Mouse (Mus musculus) forebrain, embryonic 16.5 days (tissue): ENCODE results near the gene Nags. TPM values are rescaled to one million over a fixed set of nuclear protein-coding genes. Genes with fewer than 3 reads are reported as not detected.

ENCODE experiments used
- ATAC-seq: fragments of 200-750 bp; cut with Nextera tagmentation; 2 replicates; pipeline ENCODE4 v1.8.0; 2017; ENCODE audit warnings: mild to moderate bottlenecking, moderate library complexity
- H3K27ac ChIP-seq: fragments of 300-500 bp; sonication (generic); 2 replicates; pipeline ENCODE4 v1.5.1; 2014; ENCODE audit warnings: low read length, control low read depth
- H3K27me3 ChIP-seq: fragments of 300-500 bp; sonication (generic); replicated peaks from 2 replicates; pipeline ENCODE4 v1.6.1; 2014; ENCODE audit warnings: low read length; ENCODE audit not compliant: control insufficient read depth, insufficient read depth
- H3K36me3 ChIP-seq: fragments of 300-500 bp; sonication (generic); 2 replicates; pipeline ENCODE4 v1.6.1; 2014; ENCODE audit not compliant: control insufficient read depth, insufficient read depth
- H3K4me1 ChIP-seq: fragments of 300-500 bp; sonication (generic); replicated peaks from 2 replicates; pipeline ENCODE4 v1.6.1; 2014; ENCODE audit warnings: low read length; ENCODE audit not compliant: control insufficient read depth, insufficient read depth
- H3K4me2 ChIP-seq: fragments of 300-500 bp; sonication (generic); 2 replicates; pipeline ENCODE4 v1.6.1; 2014; ENCODE audit warnings: mild to moderate bottlenecking, low read length, control low read depth
- H3K4me3 ChIP-seq: fragments of 300-500 bp; sonication (generic); replicated peaks from 2 replicates; pipeline ENCODE4 v1.5.1; 2014; ENCODE audit warnings: mild to moderate bottlenecking, low read length, control low read depth
- H3K9ac ChIP-seq: fragments of 300-500 bp; sonication (generic); replicated peaks from 2 replicates; pipeline ENCODE4 v1.6.1; 2014; ENCODE audit warnings: low read depth, low read length, control low read depth
- H3K9me3 ChIP-seq: fragments of 300-500 bp; sonication (generic); 2 replicates; pipeline ENCODE4 v1.6.1; 2016; ENCODE audit warnings: low read length; ENCODE audit not compliant: control insufficient read depth
- WGBS: fragments of 180-500 bp; shearing (Covaris S2); extraction: QIAGEN DNeasy Blood & Tissue Kit; methylation state at CpG from one replicate; pipeline ENCODE4 v1.1.7; 2014; 5-methylcytosine and 5-hydroxymethylcytosine counted together
- polyA plus RNA-seq: library from polyadenylated mRNA; unstranded; fragments of >200 nt; fragmentation: Nextera tagmentation; extraction: Ambion mirVana; gene quantifications from 2 replicates; pipeline ENCODE4 v1.2.1, GENCODE M21; 2015

The Nags gene
- not detected in 2 replicates for polyA plus RNA-seq

DNA sequence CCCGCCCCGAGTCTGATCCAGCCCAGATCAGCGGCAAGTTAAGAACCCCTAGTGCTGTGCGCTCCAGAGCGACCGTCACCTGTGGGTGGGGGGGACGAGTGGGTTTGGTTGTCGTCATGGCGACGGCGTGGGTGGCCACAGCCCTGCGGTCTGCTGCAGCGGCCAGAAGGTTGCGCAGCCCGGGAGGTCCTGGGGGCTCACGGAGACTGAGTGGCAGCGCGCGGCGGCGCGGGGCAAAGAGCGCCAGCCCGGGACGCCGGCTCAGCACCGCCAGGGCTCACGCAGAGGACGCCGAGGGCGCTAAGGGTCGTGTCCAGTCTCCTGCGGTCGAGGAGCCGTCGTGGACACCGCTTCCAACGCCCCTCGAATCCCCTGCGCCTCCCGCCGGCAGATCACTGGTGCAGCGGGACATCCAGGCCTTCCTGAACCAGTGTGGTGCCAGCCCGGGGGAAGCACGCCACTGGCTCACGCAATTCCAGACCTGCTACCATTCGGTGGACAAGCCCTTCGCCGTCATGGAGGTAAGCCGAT, at the start of gene Nags:
TSS of gene Nags (plus strand) at position 43 of the 531 bp plus-strand sequence.
- no peak for ATAC-seq
- WGBS, result 2% methylated on average over 47 of the region's 50 CpGs
- H3K9ac ChIP-seq, result no peak within 1 kb of the TSS

DNA sequence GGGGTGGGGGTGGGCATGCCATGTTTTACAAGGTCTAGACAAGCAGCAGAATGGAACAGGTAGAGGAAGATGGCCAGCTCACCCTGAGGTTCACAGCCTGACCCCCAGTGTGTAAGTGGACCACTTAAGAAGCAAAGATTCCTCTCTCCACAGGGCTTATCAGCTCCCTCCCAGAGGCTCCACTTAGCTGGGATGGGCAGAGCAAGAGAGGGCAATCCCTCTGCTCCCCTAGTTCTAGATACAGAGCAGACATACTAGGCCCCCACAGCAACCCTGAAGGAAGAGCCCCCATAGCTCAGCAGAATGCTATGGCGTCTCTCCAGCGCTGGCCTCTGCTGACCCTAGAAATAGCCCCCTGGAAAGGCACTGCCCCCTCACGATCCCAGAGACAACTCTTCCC, 49.6 kb upstream of the Nags start:
- no peak overlapping the region for H3K4me2 ChIP-seq
- no peak overlapping the region for H3K27ac ChIP-seq
- no peak overlapping the region for H3K4me3 ChIP-seq
- H3K36me3 ChIP-seq, result no peaks in the 10 kb centered on the region
- H3K4me1 ChIP-seq, result peaks cover 8% of the 10 kb centered on the region; the same call in 1 of the 2 replicates
- no peak overlapping the region for H3K9ac ChIP-seq
- ATAC-seq, result no peak
- WGBS, result 85% methylated on average over 3 of the region's 3 CpGs
- H3K9me3 ChIP-seq, result no peaks in the 10 kb centered on the region
- H3K27me3 ChIP-seq, result no peaks in the 10 kb centered on the region

More for the DNA sequence above, at the start of gene Nags:
- no peak within 1 kb of the TSS for H3K27ac ChIP-seq
- H3K36me3 ChIP-seq, result no peaks in the 10 kb centered on the region
- peak within 1 kb of the TSS; percentile 23; the same call in 1 of the 2 replicates for H3K4me3 ChIP-seq
- H3K9me3 ChIP-seq, result no peaks in the 10 kb centered on the region
- peaks cover 60% of the 10 kb centered on the region for H3K27me3 ChIP-seq
- H3K4me2 ChIP-seq, result peak within 1 kb of the TSS; percentile 27
- peaks cover 12% of the 10 kb centered on the region for H3K4me1 ChIP-seq

DNA sequence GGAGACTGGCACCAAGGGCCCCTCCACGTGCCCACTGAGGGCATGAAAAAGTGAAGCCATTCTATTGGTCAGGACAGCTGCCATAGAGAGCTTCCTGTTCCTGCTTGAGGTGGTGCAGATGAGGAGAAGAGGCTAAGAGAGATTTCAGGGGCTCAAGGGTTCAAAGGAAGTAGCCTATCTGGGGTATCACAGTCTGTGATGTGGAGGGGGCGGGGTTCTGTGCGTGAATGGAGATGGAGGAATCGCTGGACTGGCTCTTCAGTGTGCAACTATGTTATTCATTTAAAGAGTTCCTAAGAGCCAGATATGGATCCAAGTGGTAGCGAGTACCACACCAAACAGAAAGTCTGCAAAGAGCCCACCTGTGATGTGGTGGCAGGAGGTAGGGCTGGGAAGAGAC, 48.9 kb upstream of the Nags start:
- peak overlapping the region; percentile 53 for H3K4me2 ChIP-seq
- H3K36me3 ChIP-seq, result no peaks in the 10 kb centered on the region
- H3K27me3 ChIP-seq, result no peaks in the 10 kb centered on the region
- 79% methylated on average over 5 of the region's 5 CpGs for WGBS
- 0 out of 2 replicates have a peak, but pooled peaks have one; percentile 10 for ATAC-seq
- H3K9ac ChIP-seq, result no peak overlapping the region
- no peaks in the 10 kb centered on the region for H3K9me3 ChIP-seq
- no peak overlapping the region for H3K4me3 ChIP-seq
- H3K4me1 ChIP-seq, result peaks cover 8% of the 10 kb centered on the region; the same call in 1 of the 2 replicates
- H3K27ac ChIP-seq, result no peak overlapping the region

DNA sequence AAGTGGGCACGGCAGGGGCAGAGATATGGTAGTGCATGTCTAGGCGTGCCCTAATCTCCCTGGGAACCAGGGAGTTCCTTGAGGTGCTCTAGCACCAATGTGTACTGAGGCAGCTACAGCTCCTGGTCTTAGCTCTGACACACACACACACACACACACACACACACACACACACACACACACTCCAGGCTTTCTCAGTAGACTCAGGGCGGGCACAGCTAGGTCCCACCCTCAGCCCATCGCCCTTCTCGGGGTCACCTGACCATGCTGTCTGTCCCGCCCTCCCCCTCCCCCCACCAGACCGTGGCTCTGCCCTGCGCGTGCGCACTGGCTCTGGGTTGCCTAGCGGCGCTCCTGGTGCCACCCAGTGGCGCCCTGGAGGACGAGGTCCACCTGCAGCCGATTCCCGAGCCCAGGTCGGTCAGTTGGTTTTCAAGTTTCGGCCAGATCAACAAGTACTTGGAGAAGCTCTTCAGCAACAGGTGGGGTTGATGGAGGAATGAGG, 48.4 kb upstream of the Nags start:
- Histone ChIP-seq H3K4me2 (peak overlapping the region; percentile 53), H3K9me3 (no peaks in the 10 kb centered on the region), H3K27ac (no peak overlapping the region), H3K27me3 (no peaks in the 10 kb centered on the region), H3K36me3 (no peaks in the 10 kb centered on the region), H3K9ac (no peak overlapping the region; the same call in 1 of the 2 replicates), H3K4me1 (peaks cover 8% of the 10 kb centered on the region; the same call in 1 of the 2 replicates), H3K4me3 (peak overlapping the region; percentile 32)
- peak; percentile 71 for ATAC-seq
- 4% methylated on average over 17 of the region's 18 CpGs for WGBS

DNA sequence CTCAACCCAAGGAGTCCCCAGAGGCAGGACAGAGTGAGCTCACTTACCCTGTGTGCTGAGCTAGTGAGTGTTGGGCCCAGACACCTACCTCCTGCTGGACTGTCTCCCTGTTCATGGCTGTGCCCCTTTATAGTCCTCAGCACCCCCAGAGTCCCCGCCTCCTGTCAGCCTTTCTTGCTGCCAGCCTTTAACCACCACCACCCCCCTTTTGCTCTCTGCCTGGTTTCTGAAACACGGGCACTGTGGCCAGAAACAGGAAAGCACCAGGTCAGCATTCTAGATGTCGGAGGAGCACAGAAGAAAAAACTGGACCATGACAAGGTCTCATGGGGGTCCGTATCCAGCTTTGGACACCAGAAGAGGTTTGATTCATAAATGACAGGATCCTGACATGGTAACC, 44.1 kb upstream of the Nags start, which contains the start of gene Ppy:
TSS of gene Ppy (minus strand) at position 101 of the 400 bp plus-strand sequence.
- H3K27me3 ChIP-seq, result peaks cover 24% of the 10 kb centered on the region
- H3K9ac ChIP-seq, result no peak within 1 kb of the TSS
- H3K4me3 ChIP-seq, result no peak within 1 kb of the TSS
- no peaks in the 10 kb centered on the region for H3K36me3 ChIP-seq
- no peak within 1 kb of the TSS for H3K4me2 ChIP-seq
- no peaks in the 10 kb centered on the region for H3K9me3 ChIP-seq
- WGBS, result 73% methylated on average over 4 of the region's 4 CpGs
- H3K27ac ChIP-seq, result no peak within 1 kb of the TSS
- ATAC-seq, result no peak
- H3K4me1 ChIP-seq, result peaks cover 8% of the 10 kb centered on the region; the same call in 1 of the 2 replicates

DNA sequence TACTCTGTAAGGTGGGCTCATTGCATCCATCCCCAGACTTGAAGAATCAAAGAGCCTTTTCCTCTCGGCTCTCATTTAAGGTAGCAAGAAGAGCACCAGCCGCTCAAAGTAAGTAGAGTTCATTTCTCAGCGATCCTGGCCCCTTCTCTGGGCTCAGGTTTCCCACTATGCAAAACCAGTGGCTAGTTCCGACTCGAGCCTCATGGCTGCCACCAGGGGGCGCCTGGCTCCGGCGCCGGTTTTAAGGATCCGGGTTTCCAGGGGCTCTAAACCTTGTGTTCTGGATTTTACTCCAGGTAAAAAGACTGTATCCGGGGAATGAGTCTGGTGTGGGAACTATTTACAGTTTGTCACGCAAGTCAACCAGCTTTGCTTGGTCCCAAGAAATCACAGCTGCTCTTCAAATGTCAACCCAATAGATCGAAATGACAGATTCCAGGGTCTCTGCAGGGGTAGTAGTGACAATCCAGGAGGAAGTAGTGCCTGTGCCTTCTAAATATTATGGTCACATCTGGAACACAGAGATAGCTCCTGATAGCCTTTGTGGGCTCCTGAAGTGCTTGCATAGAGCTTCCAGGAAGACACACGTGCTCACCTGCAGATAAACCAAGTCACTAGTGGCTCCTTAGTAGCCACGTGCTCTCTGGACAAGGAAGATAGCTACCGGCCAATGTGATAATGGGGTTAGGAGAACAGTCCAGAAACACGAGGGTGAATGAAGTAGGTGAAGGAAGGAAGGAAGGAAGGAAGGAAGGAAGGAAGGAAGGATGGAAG, 42.6 kb upstream of the Nags start:
- no peaks in the 10 kb centered on the region for H3K36me3 ChIP-seq
- peaks cover 37% of the 10 kb centered on the region for H3K27me3 ChIP-seq
- WGBS, result 19% methylated on average over 17 of the region's 17 CpGs
- no peak overlapping the region for H3K4me2 ChIP-seq
- no peak overlapping the region for H3K4me3 ChIP-seq
- no peak overlapping the region for H3K9ac ChIP-seq
- H3K27ac ChIP-seq, result no peak overlapping the region
- H3K9me3 ChIP-seq, result no peaks in the 10 kb centered on the region
- H3K4me1 ChIP-seq, result no peaks in the 10 kb centered on the region
- no peak for ATAC-seq

DNA sequence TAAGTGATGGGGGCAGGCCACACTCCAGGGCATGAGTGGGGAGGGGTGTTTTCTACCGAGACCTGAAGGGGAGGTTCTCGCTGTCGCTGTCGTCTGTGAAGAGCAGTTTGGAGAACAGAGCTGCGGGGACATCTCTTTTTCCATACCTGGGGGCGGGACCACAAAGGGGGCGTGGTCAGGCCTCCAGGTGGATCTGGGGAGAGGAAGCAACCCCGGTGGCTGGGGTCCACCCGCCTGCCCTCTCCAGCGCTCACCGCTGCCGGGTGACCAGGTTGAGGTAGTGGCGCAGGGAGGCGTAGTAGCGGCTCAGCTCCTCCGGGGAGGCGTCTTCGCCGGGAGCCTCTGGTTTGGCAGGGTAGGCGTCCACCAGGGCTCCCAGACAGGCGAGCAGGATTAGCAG, 38.4 kb upstream of the Nags start:
- no peak overlapping the region for H3K4me2 ChIP-seq
- no peaks in the 10 kb centered on the region for H3K9me3 ChIP-seq
- no peaks in the 10 kb centered on the region for H3K36me3 ChIP-seq
- H3K27ac ChIP-seq, result no peak overlapping the region
- no peaks in the 10 kb centered on the region for H3K4me1 ChIP-seq
- no peak for ATAC-seq
- WGBS, result 1% methylated on average over 20 of the region's 21 CpGs
- no peak overlapping the region for H3K9ac ChIP-seq
- H3K4me3 ChIP-seq, result no peak overlapping the region
- peaks cover 51% of the 10 kb centered on the region for H3K27me3 ChIP-seq

DNA sequence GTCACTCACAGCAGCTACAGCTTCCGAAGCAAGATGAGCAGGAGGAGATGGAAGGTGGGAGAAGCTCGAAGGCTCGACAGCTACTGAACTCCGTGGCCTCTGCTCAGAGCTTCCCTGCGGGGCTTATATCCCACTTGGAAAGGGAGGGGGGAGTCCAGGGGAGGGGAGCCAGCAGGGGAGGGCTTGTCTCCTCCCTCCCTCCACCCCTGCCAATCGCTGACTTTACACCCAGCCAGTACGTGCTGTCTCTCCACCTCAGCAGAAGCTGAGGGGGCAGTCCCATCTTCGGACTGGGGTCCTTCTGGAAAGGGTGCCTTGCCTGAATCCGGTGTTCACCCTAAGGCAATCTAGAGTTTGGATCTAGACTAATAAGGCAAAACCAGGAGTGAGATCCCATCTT, 37.6 kb upstream of the Nags start, which contains the start of gene Pyy:
TSS of gene Pyy (minus strand) at position 101 of the 400 bp plus-strand sequence.
- no peaks in the 10 kb centered on the region for H3K4me1 ChIP-seq
- H3K9ac ChIP-seq, result no peak within 1 kb of the TSS
- H3K4me2 ChIP-seq, result no peak within 1 kb of the TSS
- ATAC-seq, result no peak
- H3K27me3 ChIP-seq, result peaks cover 51% of the 10 kb centered on the region
- H3K36me3 ChIP-seq, result no peaks in the 10 kb centered on the region
- no peak within 1 kb of the TSS for H3K27ac ChIP-seq
- no peaks in the 10 kb centered on the region for H3K9me3 ChIP-seq
- 9% methylated on average over 9 of the region's 9 CpGs for WGBS
- H3K4me3 ChIP-seq, result no peak within 1 kb of the TSS

DNA sequence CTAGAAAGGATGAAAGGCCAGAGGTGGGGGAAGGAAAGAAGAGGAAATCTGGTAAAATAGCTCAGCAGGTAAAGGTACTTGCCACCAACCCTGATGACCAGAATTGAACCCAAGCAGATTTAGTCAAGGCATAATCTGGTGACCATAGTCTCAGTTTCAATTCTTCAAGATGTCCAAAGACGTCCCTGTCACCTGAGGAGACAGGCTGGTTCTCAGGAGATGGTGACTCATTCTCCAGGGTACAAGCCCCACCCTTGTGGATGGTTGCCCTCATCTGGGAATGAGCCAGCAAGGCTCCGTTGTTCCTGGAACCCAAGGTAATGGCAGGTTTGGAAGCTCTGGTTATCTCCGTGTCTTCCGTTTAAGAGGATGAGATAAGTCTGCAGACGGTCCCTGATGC, 33.7 kb upstream of the Nags start:
- WGBS, result 80% methylated on average over 5 of the region's 5 CpGs
- Histone ChIP-seq H3K9me3 (no peaks in the 10 kb centered on the region), H3K4me1 (no peaks in the 10 kb centered on the region), H3K9ac (no peak overlapping the region), H3K4me2 (no peak overlapping the region), H3K27ac (no peak overlapping the region), H3K4me3 (no peak overlapping the region), H3K36me3 (no peaks in the 10 kb centered on the region), H3K27me3 (peaks cover 24% of the 10 kb centered on the region)
- no peak for ATAC-seq
